Mouse (Mus musculus) small intestine, adult 2 months (tissue): ENCODE results near the gene Hat1. TPM values are rescaled to one million over a fixed set of nuclear protein-coding genes. Genes with fewer than 3 reads are reported as not detected.

Source experiments
- H3K27ac ChIP-seq: fragments of 200-500 bp; 2 replicates; pipeline ENCODE4 v1.5.1; 2012; ENCODE audit warnings: low read depth, low read length, control low read depth, inconsistent platforms; ENCODE audit not compliant: insufficient read depth
- H3K27me3 ChIP-seq: fragments of 200-500 bp; 2 replicates; pipeline ENCODE4 v1.6.1; 2012; ENCODE audit warnings: mild to moderate bottlenecking, moderate library complexity, low read length, inconsistent platforms; ENCODE audit not compliant: control insufficient read depth, insufficient read depth
- H3K36me3 ChIP-seq: fragments of 200-500 bp; 2 replicates; pipeline ENCODE4 v1.6.1; 2012; ENCODE audit warnings: mild to moderate bottlenecking, low read length, control low read depth, inconsistent platforms; ENCODE audit not compliant: control insufficient read depth, insufficient read depth
- H3K4me1 ChIP-seq: fragments of 200-500 bp; 2 replicates; pipeline ENCODE4 v1.6.1; 2012; ENCODE audit warnings: low read length, inconsistent platforms, mixed read lengths; ENCODE audit not compliant: control insufficient read depth, insufficient read depth, insufficient read length
- H3K4me3 ChIP-seq: fragments of 200-500 bp; 2 replicates; pipeline ENCODE4 v1.5.1; 2012; ENCODE audit warnings: low read depth, mild to moderate bottlenecking, control low read depth, inconsistent platforms, low read length, moderate library complexity
- CTCF ChIP-seq: fragments of 200-500 bp; IDR thresholded peaks from 2 replicates; pipeline ENCODE4 v1.5.1; 2012; ENCODE audit warnings: low read depth, mild to moderate bottlenecking, control low read depth, inconsistent platforms, low read length, moderate library complexity, mixed read lengths; ENCODE audit not compliant: insufficient replicate concordance, insufficient read length; ENCODE audit errors: extremely low read depth
- POLR2A ChIP-seq: fragments of 200-500 bp; IDR thresholded peaks from 2 replicates; pipeline ENCODE4 v1.6.1; 2012; ENCODE audit warnings: low read depth, mild to moderate bottlenecking, control low read depth, inconsistent platforms, low read length, moderate library complexity
- WGBS: fragments of 180-500 bp; shearing (Covaris S2); methylation state at CpG from one replicate; pipeline ENCODE4 v1.1.7; 2018; 5-methylcytosine and 5-hydroxymethylcytosine counted together
- polyA plus RNA-seq: library from polyadenylated mRNA; depleted of rRNA; stranded (reverse); fragments of >200 nt; gene quantifications from 2 replicates; pipeline ENCODE4 v1.2.3, GENCODE M21; 2012; rRNA removed

The Hat1 gene
- 0.25 and 0.62 TPM in 2 replicates for polyA plus RNA-seq

- H3K27ac ChIP-seq = no peak within 1 kb of the TSS
- H3K27me3 ChIP-seq = no peaks in the 10 kb centered on the region
- H3K36me3 ChIP-seq = no peaks in the 10 kb centered on the region
- WGBS = under 1% methylated on average over 66 of the region's 66 CpGs
- no peak for TF ChIP-seq CTCF
- TF ChIP-seq POLR2A = peak; percentile 50; the same call in 1 of the 2 replicates
- peak within 1 kb of the TSS; percentile 89 for H3K4me3 ChIP-seq
- peaks cover 2% of the 10 kb centered on the region for H3K4me1 ChIP-seq
Measured at GRCm38 (mm10) chr2:71388951-71389763, at the start of gene Hat1. Gene Hat1 (plus strand): TSS chr2:71388958.

DNA sequence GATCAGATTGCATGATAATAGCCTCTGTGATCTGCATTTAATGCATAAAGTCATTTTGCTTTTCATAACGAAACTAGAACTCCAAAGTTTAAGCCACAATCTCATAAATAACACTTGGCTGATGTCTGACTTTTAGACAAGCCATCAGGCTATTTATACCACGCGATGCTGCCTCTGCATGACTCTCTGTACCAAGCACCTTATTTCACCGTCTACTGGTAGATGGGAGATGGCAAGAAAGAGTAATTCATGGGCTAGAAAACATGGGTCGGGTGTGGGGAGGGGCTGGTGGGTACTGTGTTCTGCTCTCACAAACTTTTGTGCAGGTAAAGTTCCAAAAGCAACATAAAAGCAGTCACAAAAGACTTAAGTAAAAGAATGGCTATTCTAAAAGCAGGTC, 48.6 kb upstream of the Hat1 start:
- no peaks in the 10 kb centered on the region for H3K27me3 ChIP-seq
- WGBS = 75% methylated on average over 5 of the region's 5 CpGs
- no peak for TF ChIP-seq CTCF
- TF ChIP-seq POLR2A = no peak
- H3K4me3 ChIP-seq = no peak overlapping the region
- no peaks in the 10 kb centered on the region for H3K4me1 ChIP-seq
- H3K27ac ChIP-seq = no peak overlapping the region
- H3K36me3 ChIP-seq = no peaks in the 10 kb centered on the region

DNA sequence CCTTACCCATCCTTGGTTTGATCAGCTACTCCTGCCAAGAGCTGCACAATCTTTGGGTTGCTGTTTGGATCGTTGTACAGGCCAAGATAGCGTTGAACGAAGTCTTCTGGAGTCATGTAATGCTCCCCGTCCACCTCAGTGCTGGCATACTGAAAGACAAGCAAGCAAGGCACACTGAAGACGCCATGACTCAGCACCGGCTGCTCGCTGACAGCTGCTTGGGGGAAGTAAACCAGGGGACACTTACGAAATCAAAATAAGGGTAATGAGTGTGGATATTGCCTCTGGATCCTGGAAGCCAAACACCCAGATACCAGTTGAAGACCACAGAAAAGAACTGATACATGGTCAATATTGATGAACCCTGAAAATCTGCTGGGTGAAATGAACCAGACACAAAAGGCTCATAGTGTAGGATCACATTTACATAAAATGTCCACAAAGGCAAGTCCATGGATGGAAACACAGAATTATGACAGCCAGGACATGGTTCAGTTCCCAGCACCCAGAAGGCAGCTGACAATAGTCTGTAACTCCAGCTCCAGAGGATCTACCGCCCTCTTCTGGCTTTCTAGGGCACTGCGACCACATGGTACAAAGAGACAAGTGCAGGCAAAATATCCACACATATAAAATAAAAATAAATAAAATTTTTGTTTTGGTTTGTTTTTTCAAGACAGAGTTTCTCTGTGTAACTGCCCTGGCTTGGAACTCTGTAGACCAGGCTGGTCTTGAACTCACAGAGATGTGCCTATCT, 44.7 kb upstream of the Hat1 start:
- no peak overlapping the region for H3K4me3 ChIP-seq
- TF ChIP-seq POLR2A (no peak), CTCF (no peak)
- no peak overlapping the region for H3K27ac ChIP-seq
- WGBS = 98% methylated on average over 10 of the region's 10 CpGs
- H3K36me3 ChIP-seq = no peaks in the 10 kb centered on the region
- H3K27me3 ChIP-seq = no peaks in the 10 kb centered on the region
- no peaks in the 10 kb centered on the region for H3K4me1 ChIP-seq

DNA sequence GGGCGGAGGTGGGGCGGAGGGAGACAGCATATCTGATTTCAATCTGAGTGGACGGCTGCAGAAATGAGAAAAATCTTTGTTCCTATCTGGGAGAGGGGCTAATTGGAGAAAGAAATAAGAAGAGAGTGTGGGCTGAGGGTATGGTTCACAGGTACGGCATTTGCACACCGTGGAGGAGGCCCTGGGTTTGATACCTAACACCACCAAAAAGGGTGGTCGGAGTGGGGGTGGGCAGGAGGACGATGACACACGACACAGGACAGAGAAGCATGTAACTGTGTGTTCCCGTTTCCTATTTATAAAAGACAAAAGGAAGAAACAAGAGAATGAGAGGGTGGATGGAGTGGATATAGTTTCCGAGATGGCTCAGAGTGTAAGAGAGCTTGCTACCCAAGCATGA, 41.6 kb upstream of the Hat1 start:
- Histone ChIP-seq H3K27me3 (no peaks in the 10 kb centered on the region), H3K4me1 (no peaks in the 10 kb centered on the region), H3K36me3 (no peaks in the 10 kb centered on the region), H3K4me3 (no peak overlapping the region), H3K27ac (no peak overlapping the region)
- TF ChIP-seq POLR2A (no peak), CTCF (no peak)
- 92% methylated on average over 10 of the region's 10 CpGs for WGBS

DNA sequence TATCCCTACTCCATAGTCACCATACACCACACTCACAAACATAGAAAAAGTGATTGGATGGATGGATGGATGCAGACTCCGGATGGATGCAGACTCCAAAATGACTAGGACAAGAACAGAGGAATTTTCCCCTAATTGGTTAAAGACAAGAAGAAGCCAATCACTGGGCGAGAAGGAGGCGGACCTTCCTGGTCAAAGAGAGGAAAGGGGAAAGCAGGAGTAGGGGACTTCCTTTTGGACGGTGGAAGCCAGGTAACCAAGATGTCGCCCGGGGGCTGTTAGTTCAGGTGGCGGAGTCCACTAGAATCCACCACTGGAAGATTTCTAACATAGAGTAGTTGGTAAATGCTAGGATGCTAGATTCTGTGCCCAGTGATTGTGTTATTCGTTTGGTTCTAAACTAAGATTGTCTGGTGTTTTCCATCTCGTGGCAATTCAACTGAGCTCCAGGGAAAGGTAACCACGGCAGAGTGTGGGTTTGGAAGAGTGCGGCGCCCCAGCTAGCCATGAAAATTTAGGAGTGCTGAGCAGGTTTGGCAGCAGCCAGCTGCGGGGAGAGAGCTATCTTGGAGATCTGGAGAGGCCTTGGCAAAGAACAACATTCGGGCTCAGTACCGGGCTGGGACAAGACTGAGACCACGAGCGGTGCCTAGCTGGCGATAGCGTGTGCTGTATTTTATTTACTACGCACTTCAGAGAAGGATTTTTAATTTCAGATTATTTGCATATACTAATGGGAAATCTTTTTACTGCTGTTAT, 40.8 kb upstream of the Hat1 start:
- TF ChIP-seq CTCF = no peak
- no peak for TF ChIP-seq POLR2A
- H3K36me3 ChIP-seq = no peaks in the 10 kb centered on the region
- WGBS = 93% methylated on average over 20 of the region's 20 CpGs
- H3K4me3 ChIP-seq = no peak overlapping the region
- no peaks in the 10 kb centered on the region for H3K4me1 ChIP-seq
- H3K27ac ChIP-seq = no peak overlapping the region
- H3K27me3 ChIP-seq = no peaks in the 10 kb centered on the region

DNA sequence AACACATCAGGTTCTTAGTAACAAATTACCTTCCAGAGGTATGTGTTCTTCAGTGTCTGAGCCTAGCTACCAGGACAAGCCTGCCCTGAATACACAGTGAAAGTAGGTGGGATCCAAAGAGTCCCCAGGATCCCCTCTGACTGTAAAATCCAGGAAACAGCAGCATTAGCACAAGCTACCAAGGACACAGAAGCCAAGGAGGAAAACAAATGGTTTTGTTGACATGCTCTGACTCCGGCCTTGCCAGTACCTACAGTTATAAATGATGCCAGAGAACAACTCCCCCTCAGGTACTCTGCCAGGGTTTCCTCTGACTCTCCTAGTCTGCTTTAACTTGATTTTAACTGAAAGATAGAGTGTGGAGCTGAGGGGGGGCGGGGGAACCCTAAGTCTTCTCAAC, 39.2 kb upstream of the Hat1 start:
- TF ChIP-seq POLR2A (no peak), CTCF (no peak)
- WGBS = 74% methylated on average over 2 of the region's 2 CpGs
- no peaks in the 10 kb centered on the region for H3K4me1 ChIP-seq

GRCm38 (mm10) chr2:71350181-71350580, 38.6 kb upstream of the Hat1 start:
- Histone ChIP-seq H3K36me3 (no peaks in the 10 kb centered on the region), H3K4me1 (no peaks in the 10 kb centered on the region), H3K27ac (no peak overlapping the region), H3K4me3 (no peak overlapping the region), H3K27me3 (no peaks in the 10 kb centered on the region)
- TF ChIP-seq CTCF (no peak), POLR2A (no peak)
- WGBS = 61% methylated on average over 7 of the region's 7 CpGs

More for the DNA sequence above, 39.2 kb upstream of the Hat1 start:
- no peak overlapping the region for H3K4me3 ChIP-seq
- no peak overlapping the region for H3K27ac ChIP-seq
- H3K36me3 ChIP-seq = no peaks in the 10 kb centered on the region
- H3K27me3 ChIP-seq = no peaks in the 10 kb centered on the region
